Mouse (Mus musculus): Measurements from ENCODE around the gene Nhej1. TPM values are rescaled to one million over a fixed set of nuclear protein-coding genes. Genes with fewer than 3 reads are reported as not detected.

The Nhej1 gene
- polyA plus RNA-seq, 1 experiment, result 2.8 TPM

DNA sequence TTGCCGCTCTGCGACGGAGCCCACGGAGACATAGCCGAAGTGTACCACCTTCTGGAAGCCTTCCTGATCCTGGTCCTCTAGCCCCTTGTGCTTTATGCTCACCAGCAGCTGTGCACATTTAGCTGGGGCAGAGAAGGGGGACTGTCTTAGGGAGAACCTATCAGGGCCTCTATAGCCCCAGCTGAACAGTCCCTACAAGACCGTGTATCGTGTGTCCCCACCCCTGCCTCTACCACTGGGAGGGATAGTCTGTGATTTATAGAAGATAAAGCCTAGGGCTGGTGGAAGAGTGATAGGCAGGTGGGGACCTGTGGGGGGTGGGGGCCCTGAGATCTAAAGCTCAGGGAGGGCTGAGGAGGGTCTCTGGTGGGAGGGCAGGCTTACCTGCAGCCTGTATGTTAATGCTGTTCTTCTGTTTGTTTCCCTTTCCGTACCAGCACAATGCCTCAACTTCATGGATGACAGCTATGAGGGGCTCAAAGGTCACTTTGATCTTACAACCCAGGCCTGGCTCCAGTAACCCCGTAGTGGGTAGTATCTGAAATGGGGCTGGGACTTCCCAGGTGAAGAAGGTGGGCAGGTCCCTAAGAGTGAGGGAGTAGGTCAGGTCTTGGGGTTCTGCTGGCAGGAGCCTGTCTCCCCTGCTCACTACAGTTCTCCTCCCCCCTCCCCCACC is 197.2 kb downstream of the Nhej1 start:
- Histone ChIP-seq H3K4me3 (replicated peaks; ENCODE audit: insufficient read depth, low read depth, low read length) (no peak overlapping the region), H3K27ac (ENCODE audit: insufficient read depth, low read length) (no peak overlapping the region), H3K27me3 (ENCODE audit: control insufficient read depth, insufficient read depth, low read length) (no peaks in the 10 kb centered on the region), H3K4me1 (ENCODE audit: control insufficient read depth, insufficient read depth, low read length) (no peaks in the 10 kb centered on the region)
- TF ChIP-seq POLR2A (IDR thresholded peaks at IDR 0.05; ENCODE audit: borderline replicate concordance, insufficient read depth, low read length) (no peak), CTCF (IDR thresholded peaks at IDR 0.05; ENCODE audit: borderline replicate concordance, insufficient read depth, low read depth, low read length) (no peak)
- DNase-seq, result no peak
- 86% methylated on average over 9 of the region's 9 CpGs for WGBS

DNA sequence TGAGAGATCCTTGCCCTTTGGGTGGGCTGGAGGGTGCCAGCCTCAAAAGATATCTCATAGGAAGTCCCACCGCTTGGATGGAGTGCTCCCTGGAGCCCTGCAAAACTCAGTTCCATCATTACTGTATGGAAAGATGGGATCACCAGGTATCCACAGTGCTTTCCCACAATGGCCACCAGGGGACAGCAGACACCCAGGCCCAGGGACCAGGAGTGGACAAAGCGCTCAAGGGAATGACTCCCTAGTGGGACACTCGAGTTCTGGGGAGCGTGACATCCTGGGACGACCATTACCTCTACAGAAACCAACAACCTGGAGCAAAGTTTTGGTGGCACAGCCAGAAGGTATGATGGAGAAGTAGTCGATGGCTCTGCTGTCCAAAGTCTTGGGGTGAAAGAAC is 198.3 kb downstream of the Nhej1 start:
- DNase-seq, result peak; percentile 29 to 44

DNA sequence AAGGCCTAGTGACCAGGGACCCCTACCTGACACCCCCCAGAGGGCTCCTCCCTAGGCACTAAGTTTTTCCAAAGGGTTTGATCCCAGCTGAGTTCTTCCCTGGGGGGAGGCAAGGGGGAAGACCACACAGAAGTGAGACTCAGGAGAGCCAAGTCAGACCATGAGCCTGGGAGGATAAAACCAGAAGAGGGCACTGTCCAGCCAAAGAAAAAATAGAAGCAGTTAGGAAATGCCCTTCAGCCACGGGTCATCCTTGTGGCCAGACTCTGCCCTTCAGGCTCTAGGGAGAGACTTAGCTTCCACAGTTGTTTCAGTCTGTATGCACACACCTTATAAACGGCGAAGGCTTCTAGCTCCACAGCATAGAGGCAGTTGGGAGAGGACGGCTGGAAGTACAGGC is 200.5 kb downstream of the Nhej1 start:
- H3K27ac ChIP-seq (ENCODE audit: insufficient read depth, low read length), result no peak overlapping the region
- no peak overlapping the region for H3K4me3 ChIP-seq (replicated peaks; ENCODE audit: insufficient read depth, low read depth, low read length)
- no peak for DNase-seq
- TF ChIP-seq CTCF (IDR thresholded peaks at IDR 0.05; ENCODE audit: borderline replicate concordance, insufficient read depth, low read depth, low read length) (no peak), POLR2A (IDR thresholded peaks at IDR 0.05; ENCODE audit: borderline replicate concordance, insufficient read depth, low read length) (no peak)
- WGBS, result 56% methylated on average over 4 of the region's 4 CpGs
- H3K4me1 ChIP-seq (ENCODE audit: control insufficient read depth, insufficient read depth, low read length), result no peaks in the 10 kb centered on the region
- H3K27me3 ChIP-seq (ENCODE audit: control insufficient read depth, insufficient read depth, low read length), result no peaks in the 10 kb centered on the region

More for the DNA sequence above, 198.3 kb downstream of the Nhej1 start:
- TF ChIP-seq POLR2A (IDR thresholded peaks at IDR 0.05; ENCODE audit: borderline replicate concordance, insufficient read depth, low read length) (no peak), CTCF (IDR thresholded peaks at IDR 0.05; ENCODE audit: borderline replicate concordance, insufficient read depth, low read depth, low read length) (peak; percentile 82)
- no peak overlapping the region for H3K4me3 ChIP-seq (replicated peaks; ENCODE audit: insufficient read depth, low read depth, low read length)
- H3K4me1 ChIP-seq (ENCODE audit: control insufficient read depth, insufficient read depth, low read length), result no peaks in the 10 kb centered on the region
- no peak overlapping the region for H3K27ac ChIP-seq (ENCODE audit: insufficient read depth, low read length)
- no peaks in the 10 kb centered on the region for H3K27me3 ChIP-seq (ENCODE audit: control insufficient read depth, insufficient read depth, low read length)
- WGBS, result 34% methylated on average over 6 of the region's 6 CpGs

Other genes starting within 250 kb of the Nhej1 start
- gene Fev, start 239.8 kb downstream of the Nhej1 start, polyA plus RNA-seq (2012; rRNA removed), result 0.46 and 1.1 TPM in 2 replicates
- gene Cryba2, start 232.1 kb downstream of the Nhej1 start, polyA plus RNA-seq (2012; rRNA removed), result 1.7 and 3.3 TPM in 2 replicates
- 2.6 and 3.7 TPM in 2 replicates for gene Cfap65, start 189.6 kb downstream of the Nhej1 start, polyA plus RNA-seq (2012; rRNA removed)
- gene Ihh, start 173.5 kb downstream of the Nhej1 start, polyA plus RNA-seq (2012; rRNA removed), result 0.33 and 0.49 TPM in 2 replicates
- not detected in 2 replicates for gene Slc23a3, start 8.7 kb upstream of the Nhej1 start, polyA plus RNA-seq (2012; rRNA removed)
- gene Cnppd1, start 17.5 kb upstream of the Nhej1 start, polyA plus RNA-seq (2012; rRNA removed), result 39.0 and 41.4 TPM in 2 replicates
- 261 and 276 TPM in 2 replicates for gene Retreg2, start 17.6 kb upstream of the Nhej1 start, polyA plus RNA-seq (2012; rRNA removed)
- 58.0 and 61.6 TPM in 2 replicates for gene Zfand2b, start 43.4 kb upstream of the Nhej1 start, polyA plus RNA-seq (2012; rRNA removed)
- gene Abcb6, start 55.2 kb upstream of the Nhej1 start, polyA plus RNA-seq (2012; rRNA removed), result 19.2 and 22.4 TPM in 2 replicates
- 41.0 and 44.6 TPM in 2 replicates for gene Ankzf1, start 67.0 kb upstream of the Nhej1 start, polyA plus RNA-seq (2012; rRNA removed)
- 120 and 128 TPM in 2 replicates for gene Atg9a, start 67.0 kb upstream of the Nhej1 start, polyA plus RNA-seq (2012; rRNA removed)
- gene Glb1l, start 85.6 kb upstream of the Nhej1 start, polyA plus RNA-seq (2012; rRNA removed), result 10.8 TPM in 2 replicates
- gene Stk16, start 85.6 kb upstream of the Nhej1 start, polyA plus RNA-seq (2012; rRNA removed), result 161 and 167 TPM in 2 replicates
- gene Tuba4a, start 94.7 kb upstream of the Nhej1 start, polyA plus RNA-seq (2012; rRNA removed), result 385 and 391 TPM in 2 replicates
- not detected in 2 replicates for gene A630095N17Rik, start 106.9 kb upstream of the Nhej1 start, polyA plus RNA-seq (2012; rRNA removed)
- 139 and 153 TPM in 2 replicates for gene Dnajb2, start 111.2 kb upstream of the Nhej1 start, polyA plus RNA-seq (2012; rRNA removed)
- 172 and 180 TPM in 2 replicates for gene Ptprn, start 139.3 kb upstream of the Nhej1 start, polyA plus RNA-seq (2012; rRNA removed)
- 226 and 275 TPM in 2 replicates for gene Resp18, start 153.2 kb upstream of the Nhej1 start, polyA plus RNA-seq (2012; rRNA removed)
- gene Dnpep, start 192.8 kb upstream of the Nhej1 start, polyA plus RNA-seq (2012; rRNA removed), result 87.0 and 87.1 TPM in 2 replicates
- 2.0 and 2.1 TPM in 2 replicates for gene Des, start 235.1 kb upstream of the Nhej1 start, polyA plus RNA-seq (2012; rRNA removed)

All from cerebellum, adult 2 months (tissue).